Mouse (Mus musculus): ENCODE measurements at regions not wholly inside any gene's neighbourhood (a gene's known extent, or its start where the extent isn't known, plus 50 kb on each side); places are given as distances from the start of the nearest gene placed in this dataset.
A peak's percentile ranks its signal among the peaks of the same experiment; 100 is the strongest.

DNA sequence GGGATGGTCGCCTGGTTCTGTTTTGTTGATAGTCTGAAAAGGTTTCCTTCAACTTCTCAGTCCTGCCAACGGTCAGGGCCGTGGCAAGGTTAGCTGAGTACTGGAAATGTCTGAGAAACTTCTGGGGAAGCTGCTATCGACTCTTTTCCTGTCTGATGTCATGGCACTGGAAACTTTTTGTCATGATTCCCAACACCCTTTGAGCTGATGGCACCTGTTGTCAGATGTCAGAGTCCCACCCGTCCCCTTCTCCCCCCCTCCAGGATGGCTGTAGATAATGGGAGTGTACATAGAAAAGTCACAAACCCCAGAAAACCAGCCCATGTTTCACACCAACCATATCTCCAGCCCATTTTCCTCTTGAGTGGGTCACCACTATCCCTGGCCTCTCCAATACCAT lies 167.0 kb downstream of the Ackr3 start:
- no peak for TF ChIP-seq CTCF (IDR thresholded peaks at IDR 0.05)
- intact Hi-C loops (cut with DNase I): no loop called here

DNA sequence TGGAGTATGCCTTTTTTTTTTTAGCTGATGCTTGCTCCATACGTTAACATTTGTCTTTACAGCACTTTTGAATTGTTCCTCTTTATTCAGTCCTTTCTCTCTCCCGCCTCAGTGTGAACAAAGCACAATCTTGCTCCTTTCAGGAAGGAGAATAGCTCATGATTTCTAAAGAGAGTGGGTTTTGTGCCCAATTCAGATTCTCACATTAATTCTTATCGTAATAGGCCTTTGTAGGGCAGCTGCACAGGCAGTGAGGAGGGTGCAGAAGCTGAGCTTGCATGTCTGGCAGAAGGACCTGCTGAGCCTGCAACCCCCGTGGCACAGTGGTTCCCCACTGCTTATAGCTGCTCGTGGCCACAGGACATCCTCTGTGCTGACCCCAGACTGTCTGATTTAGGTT lies 169.2 kb downstream of the Ackr3 start:
- Histone ChIP-seq H3K27ac (no peak overlapping the region), H3K4me3 (no peak overlapping the region)
- intact Hi-C loops (cut with DNase I): no loop called here
- no peak for DNase-seq
- TF ChIP-seq CTCF (IDR thresholded peaks at IDR 0.05): no peak

More for the DNA sequence above, 167.0 kb downstream of the Ackr3 start:
- DNase-seq: no peak
- no peak overlapping the region for H3K4me3 ChIP-seq
- H3K27ac ChIP-seq: no peak overlapping the region

DNA sequence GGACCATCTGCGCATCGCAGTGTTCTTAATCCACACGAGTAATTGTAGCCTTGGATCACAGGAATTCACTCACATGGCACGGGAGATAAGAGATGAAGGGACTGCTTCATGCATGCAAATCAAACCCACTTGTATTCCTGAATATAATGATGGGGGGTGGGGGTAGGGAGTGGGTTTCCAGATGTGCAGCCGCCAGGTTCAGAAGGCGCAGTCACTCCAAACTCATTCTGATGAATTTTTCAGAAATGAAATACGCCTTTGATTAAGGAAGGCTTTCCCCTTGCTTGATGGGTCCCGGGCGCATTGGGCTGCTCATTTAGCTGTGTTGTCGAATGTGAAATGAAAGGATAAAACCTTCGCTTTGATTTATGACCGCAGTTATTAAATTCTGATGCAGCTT lies 170.7 kb downstream of the Ackr3 start:
- Histone ChIP-seq H3K27ac (no peak overlapping the region), H3K4me3 (no peak overlapping the region)
- no peak for DNase-seq
- no peak for TF ChIP-seq CTCF (IDR thresholded peaks at IDR 0.05)
- intact Hi-C loops (cut with DNase I): no loop called here

DNA sequence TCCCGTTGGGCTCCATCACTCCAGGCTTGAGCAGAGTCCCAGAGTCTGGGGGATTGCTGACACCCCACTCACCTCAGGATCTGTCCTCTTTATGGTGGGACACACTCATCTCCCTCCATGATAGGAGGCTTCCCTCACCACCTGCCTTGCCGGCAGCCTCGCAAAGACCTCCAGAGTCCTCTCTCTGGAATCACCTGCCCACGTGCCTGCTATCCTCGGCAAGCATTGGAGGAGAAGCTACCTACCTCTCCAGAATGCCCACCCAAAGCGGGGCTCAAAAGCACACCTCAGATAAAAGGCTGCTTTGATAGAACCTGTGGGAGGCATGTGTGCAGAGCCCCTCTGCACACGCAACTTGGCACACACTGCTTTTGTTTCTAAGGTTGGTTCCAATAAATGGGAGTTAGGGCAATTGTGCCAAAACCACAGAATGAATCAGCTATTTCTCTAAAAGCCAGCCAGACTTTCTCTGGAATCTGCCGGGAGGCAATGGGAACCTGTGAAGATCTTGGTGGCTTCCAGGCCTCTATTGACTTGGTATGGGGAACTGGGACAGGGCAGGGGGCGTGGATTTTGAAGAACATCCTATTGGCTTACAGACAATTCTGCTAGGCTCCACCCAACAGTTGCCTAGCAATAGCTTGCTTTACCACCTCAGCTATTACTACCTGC lies 176.4 kb downstream of the Ackr3 start:
- no peak overlapping the region for H3K4me3 ChIP-seq
- intact Hi-C loops (cut with DNase I): no loop called here
- TF ChIP-seq CTCF (IDR thresholded peaks at IDR 0.05): no peak
- no peak overlapping the region for H3K27ac ChIP-seq
- no peak for DNase-seq

DNA sequence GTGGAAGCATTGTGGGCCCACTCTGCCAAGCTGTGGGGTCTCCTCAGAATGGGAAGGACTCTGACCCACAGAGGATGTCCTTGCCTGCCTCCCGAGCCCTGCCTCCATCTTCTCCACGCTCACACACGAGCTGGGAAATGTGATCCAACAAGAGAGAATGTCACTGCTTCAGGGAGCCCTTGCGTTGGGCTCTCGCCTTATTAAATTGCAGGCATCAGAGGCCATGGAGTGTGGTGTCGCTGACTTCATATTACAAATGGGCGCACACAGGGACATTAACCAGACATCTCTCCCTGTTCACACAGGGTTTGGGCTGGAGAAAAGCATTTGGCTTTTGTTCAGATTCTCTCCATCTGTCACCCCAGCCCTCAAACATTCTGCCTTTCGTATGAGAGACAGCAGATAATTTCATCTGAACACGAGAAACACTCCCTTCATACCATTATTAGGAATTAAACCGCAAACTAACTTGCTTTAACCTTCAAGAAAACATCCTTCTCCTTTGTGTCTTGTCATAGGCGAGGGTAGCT lies 179.2 kb downstream of the Ackr3 start:
- Histone ChIP-seq H3K4me3 (no peak overlapping the region), H3K27ac (no peak overlapping the region)
- no peak for TF ChIP-seq CTCF (IDR thresholded peaks at IDR 0.05)
- intact Hi-C loops (cut with DNase I): no loop called here
- peak; percentile 35 for DNase-seq

DNA sequence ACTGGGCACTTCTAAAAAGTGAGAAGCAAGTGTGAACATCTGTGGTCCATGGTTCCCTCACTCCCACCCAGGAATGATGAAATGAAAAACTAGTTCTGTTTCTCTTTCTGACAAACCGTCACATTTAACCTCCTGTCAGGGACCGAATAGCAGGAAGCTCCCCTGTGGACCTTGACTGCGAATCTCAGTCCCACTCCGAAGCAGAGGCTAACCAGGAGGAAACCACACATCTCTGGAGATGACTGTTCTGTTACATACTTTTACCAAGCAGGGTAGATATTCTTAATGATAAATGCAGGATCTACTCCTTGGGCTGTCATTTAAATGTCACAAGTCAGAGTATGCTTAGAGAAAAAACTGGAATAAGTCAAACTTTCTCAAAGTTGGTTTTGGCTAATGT lies 181.2 kb downstream of the Ackr3 start:
- no peak overlapping the region for H3K4me3 ChIP-seq
- DNase-seq: no peak
- no peak overlapping the region for H3K27ac ChIP-seq
- TF ChIP-seq CTCF (IDR thresholded peaks at IDR 0.05): no peak
- intact Hi-C loops (cut with DNase I): no loop called here

DNA sequence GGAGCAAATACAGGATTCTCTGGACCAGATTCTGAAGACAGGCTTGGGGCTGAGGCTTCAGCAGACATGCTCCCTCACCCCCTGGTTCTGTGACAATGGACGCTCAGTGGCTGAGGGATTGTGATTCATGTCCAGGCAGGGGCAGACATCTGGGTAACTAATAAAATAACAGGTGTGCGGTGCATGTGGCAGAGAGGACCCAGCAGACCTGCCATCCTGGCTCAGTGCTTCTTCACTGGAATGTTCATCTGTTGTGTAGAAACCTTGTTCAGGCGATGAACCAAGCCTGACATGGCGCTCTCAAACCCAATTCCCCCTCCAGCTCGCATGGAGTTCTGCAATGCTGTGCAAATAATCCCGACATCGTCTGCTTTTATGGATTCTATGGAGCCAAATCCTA lies 183.0 kb downstream of the Ackr3 start:
- TF ChIP-seq CTCF (IDR thresholded peaks at IDR 0.05): no peak
- H3K27ac ChIP-seq: no peak overlapping the region
- intact Hi-C loops (cut with DNase I): no loop called here
- DNase-seq: no peak
- no peak overlapping the region for H3K4me3 ChIP-seq

DNA sequence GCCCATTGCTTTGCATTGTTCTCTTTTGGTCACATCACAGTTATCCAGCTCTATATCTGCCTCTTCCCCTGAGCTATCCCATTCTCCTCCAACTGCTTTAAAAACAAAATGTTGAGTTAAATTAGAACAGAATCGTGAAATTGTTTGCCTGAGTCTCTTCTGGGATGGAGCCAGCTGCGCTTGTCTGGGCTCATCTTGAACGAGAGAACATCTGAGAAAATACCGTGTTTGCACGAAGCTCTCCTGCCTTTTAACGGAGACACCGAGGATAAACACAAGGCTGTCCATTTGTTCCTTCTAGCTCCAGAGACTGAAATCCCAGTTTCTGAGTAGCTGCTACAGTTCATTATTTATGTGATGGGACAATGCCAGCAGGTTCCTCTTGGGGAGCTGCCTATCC lies 186.6 kb downstream of the Ackr3 start:
- no peak overlapping the region for H3K4me3 ChIP-seq
- intact Hi-C loops (cut with DNase I): no loop called here
- TF ChIP-seq CTCF (IDR thresholded peaks at IDR 0.05): no peak
- no peak overlapping the region for H3K27ac ChIP-seq
- DNase-seq: no peak

DNA sequence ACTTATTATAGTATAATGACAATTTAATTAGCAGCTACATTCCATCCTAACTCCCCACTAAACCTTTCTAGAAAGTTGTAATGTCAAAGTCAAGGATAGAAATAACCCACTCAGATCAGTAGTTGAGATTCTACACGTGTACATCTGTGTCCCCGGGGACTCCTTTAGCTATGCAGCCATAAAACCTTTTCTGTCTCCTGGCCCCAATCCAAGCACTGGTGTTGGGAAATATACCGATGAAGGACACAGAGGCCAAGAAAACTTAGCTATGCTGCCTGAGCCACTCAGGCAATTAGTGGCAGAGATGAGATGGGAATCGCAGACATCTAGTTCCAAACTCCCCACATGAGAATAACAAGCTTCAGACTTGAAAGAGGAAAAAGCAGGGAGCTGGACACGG lies 190.1 kb downstream of the Ackr3 start:
- H3K4me3 ChIP-seq: no peak overlapping the region
- no peak for DNase-seq
- intact Hi-C loops (cut with DNase I): no loop called here
- no peak overlapping the region for H3K27ac ChIP-seq
- TF ChIP-seq CTCF (IDR thresholded peaks at IDR 0.05): no peak

DNA sequence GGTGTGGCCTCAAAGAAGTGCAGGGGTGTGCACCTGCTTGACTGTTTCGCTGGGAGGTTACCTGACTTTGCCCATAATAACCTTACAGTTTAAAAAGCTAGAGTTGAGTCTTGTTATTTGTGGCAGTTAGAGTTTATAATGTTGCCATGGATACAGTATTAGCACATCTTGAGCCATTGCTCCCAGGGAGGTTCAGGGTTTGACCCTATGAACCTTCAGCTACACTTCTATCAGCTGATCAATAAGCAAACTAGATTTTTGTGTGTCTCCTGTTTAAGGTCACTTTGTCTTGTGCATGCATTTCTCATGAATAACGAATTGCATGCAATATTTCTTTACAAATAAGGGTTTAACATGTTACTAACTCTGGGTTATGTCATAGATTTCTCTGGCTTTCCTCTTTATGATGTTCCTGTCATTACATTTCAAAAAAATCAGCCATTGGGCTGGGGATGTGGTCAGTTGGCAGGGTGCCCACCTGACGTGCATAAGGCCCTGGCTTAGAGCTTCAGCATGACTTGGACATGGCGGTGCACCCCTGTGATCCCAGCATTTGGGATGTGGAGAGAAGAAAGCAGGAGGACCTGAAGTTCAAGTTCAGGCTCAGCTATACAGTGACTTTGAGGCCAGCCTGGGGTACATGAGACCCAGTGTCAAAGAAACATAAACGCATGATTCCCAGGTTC lies 191.7 kb downstream of the Ackr3 start:
- TF ChIP-seq CTCF (IDR thresholded peaks at IDR 0.05): no peak
- no peak for DNase-seq

DNA sequence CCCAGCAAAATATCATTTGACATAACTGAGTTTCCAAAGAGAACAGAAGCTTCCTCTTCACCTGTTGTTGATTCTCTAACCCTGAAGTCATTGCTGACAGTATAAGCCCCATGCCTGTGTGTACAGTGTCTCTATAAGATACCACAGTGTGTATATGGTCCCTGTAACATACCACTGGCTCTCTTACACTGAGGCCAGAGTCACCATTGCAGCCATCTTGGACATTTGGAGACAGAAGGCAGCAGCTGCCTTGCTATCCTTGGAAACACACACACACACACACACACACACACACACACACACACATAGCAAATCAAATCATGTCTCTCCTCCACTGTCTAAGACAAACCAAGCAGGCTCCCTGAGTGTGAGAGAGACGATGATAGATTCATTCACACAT lies 192.9 kb downstream of the Ackr3 start:
- intact Hi-C loops (cut with DNase I): no loop called here
- H3K4me3 ChIP-seq: no peak overlapping the region
- no peak for TF ChIP-seq CTCF (IDR thresholded peaks at IDR 0.05)

More for the DNA sequence above, 191.7 kb downstream of the Ackr3 start:
- Histone ChIP-seq H3K27ac (no peak overlapping the region), H3K4me3 (no peak overlapping the region)
- intact Hi-C loops (cut with DNase I): no loop called here

DNA sequence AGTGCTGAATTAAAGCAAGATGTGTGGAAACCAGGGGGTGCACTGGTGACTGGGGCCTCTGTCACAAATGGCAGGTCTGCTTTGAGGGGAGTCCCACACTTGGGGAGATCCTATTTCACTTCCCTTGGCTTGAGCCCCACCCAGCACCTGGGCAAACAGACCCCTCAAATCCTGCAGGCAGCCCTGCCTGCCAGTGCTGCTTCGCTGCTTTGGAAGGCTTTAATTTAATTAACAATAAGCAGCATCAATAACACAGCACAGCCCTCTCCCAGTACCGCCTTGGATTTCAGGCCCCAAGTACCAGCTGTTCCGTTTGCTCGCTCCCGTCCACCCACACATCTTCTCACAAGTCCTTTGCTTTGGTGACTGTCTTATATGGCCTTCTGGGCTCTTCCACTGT lies 193.6 kb downstream of the Ackr3 start:
- intact Hi-C loops (cut with DNase I): no loop called here
- Histone ChIP-seq H3K27ac (no peak overlapping the region), H3K4me3 (no peak overlapping the region)
- TF ChIP-seq CTCF (IDR thresholded peaks at IDR 0.05): no peak
- no peak for DNase-seq

More for the DNA sequence above, 192.9 kb downstream of the Ackr3 start:
- no peak overlapping the region for H3K27ac ChIP-seq
- no peak for DNase-seq

DNA sequence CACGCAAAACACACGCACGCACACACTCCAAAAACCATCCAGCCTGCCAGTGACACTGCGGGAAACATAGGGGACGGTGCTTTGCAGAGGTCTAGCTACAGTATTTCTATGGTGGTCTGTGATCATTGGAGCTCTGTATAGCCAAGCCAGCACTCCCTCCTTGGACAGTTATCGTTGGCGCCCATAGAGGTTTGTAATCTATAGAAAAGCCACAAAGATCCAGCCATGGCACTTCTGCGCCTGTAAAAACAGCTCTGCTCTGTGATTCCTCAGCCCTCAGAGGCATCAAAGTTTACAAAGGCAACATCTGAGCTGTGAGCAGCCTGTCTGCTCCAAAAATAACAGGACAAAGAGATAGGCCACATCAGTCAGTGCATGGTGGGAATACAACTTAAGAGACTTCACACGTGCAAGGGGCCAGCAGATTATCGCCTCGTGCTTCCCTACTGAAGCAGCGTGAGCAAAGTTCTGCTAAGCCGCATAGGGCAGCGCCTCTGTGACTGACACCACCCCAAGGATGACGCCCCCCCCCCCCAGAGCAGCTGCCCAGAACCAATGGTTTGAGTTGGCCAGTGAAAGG lies 194.7 kb downstream of the Ackr3 start:
- no peak overlapping the region for H3K4me3 ChIP-seq
- no peak for DNase-seq
- intact Hi-C loops (cut with DNase I): no loop called here
- TF ChIP-seq CTCF (IDR thresholded peaks at IDR 0.05): no peak
- H3K27ac ChIP-seq: no peak overlapping the region
